In the genomic region with DNA sequence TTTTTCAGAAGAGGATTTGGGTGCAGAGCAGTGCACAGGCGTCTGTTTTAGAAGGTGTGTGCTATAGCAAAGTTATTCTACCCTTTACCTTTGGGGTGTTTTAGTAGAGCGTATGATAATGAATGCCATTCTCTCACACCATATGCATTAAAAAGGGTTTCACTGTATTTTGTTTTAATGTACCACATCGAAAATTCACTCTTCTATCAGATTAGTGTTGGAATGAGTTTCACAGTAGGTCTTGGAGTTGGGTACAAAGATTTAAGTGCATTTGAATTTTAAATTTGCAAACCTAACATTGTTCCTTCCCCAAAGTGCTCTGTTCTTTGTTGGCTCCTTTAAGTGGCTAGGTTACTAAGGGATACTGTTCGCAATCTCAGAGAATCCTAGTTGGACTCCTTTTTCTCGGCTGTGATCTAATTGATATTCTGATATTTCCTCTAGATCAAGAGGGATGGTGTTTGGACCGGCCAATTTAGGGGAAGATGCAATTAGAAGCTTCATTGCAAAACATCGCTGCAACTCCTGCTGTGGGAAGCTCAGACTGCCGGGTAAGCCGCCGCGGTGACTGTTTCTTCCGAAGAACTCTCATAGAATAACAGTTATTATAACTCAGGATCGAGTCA, we compare ENCODE assay signal across 8 mouse cellular contexts.
DNase-seq lines count a peak whose midpoint lies in the region; ATAC-seq lines count a peak whose summit lies in the region.

No protein-coding gene starts in this region.

- no peaks in the 10 kb centered on the region; the same call in 1 of the 2 replicates for H3K27me3 ChIP-seq in heart, embryonic 12.5 days (replicated peaks)
- peaks cover 12% of the 10 kb centered on the region for H3K27me3 ChIP-seq in embryonic facial prominence, embryonic 10.5 days (replicated peaks; ENCODE audit: low read depth, poor library complexity, severe bottlenecking)
- H3K27me3 ChIP-seq in intestine, embryonic 15.5 days (replicated peaks) = no peaks in the 10 kb centered on the region
- no peaks in the 10 kb centered on the region for H3K27me3 ChIP-seq in midbrain, embryonic 11.5 days (ENCODE audit: control insufficient read depth, insufficient read depth, low read length)

- peak overlapping the region; percentile 62 for H3K4me2 ChIP-seq in heart, embryonic 12.5 days
- H3K4me2 ChIP-seq in intestine, embryonic 15.5 days (replicated peaks) = peak overlapping the region; percentile 31
- peak overlapping the region; percentile 49 for H3K4me2 ChIP-seq in midbrain, embryonic 11.5 days

- no peaks in the 10 kb centered on the region for H3K9me3 ChIP-seq in heart, embryonic 12.5 days (replicated peaks)
- no peaks in the 10 kb centered on the region for H3K9me3 ChIP-seq in embryonic facial prominence, embryonic 10.5 days
- no peaks in the 10 kb centered on the region for H3K9me3 ChIP-seq in intestine, embryonic 15.5 days
- H3K9me3 ChIP-seq in midbrain, embryonic 11.5 days (ENCODE audit: control insufficient read depth, low read length) = no peaks in the 10 kb centered on the region

- intact Hi-C loops in heart, postnatal 25 days (cut with DNase I) = no loop called here

- ATAC-seq in heart, embryonic 12.5 days (ENCODE audit: insufficient number of reproducible peaks, low FRiP score) = no peak
- no peak for ATAC-seq in intestine, embryonic 15.5 days
- ATAC-seq in midbrain, embryonic 11.5 days (ENCODE audit: low FRiP score) = peak; percentile 85
- ATAC-seq in activated CD4-positive, CD25-positive, alpha-beta regulatory T cell, adult 4 months = no peak

- peak overlapping the region; percentile 37 for H3K4me3 ChIP-seq in heart, embryonic 12.5 days
- H3K4me3 ChIP-seq in embryonic facial prominence, embryonic 10.5 days = peak overlapping the region; percentile 46
- H3K4me3 ChIP-seq in intestine, embryonic 15.5 days (replicated peaks) = no peak overlapping the region
- peak overlapping the region; percentile 19 for H3K4me3 ChIP-seq in midbrain, embryonic 11.5 days (ENCODE audit: low read depth, low read length)

- 41% methylated on average over 13 of the region's 13 CpGs for WGBS in heart, embryonic 12.5 days
- WGBS in embryonic facial prominence, embryonic 10.5 days = 26% methylated on average over 13 of the region's 13 CpGs
- 49% methylated on average over 13 of the region's 13 CpGs for WGBS in intestine, embryonic 15.5 days
- 6% methylated on average over 13 of the region's 13 CpGs for WGBS in midbrain, embryonic 11.5 days

- no peak for DNase-seq in heart, postnatal 25 days (ENCODE audit: low spot score)
- peak; percentile 19 for DNase-seq in embryonic facial prominence, embryonic 10.5 days (ENCODE audit: low spot score)
- DNase-seq in midbrain, embryonic 11.5 days (ENCODE audit: low spot score, missing footprints) = peak; percentile 96
- DNase-seq in spleen, postnatal 4 days (ENCODE audit: low spot score in 2 of 2) = no peak
- no peak for DNase-seq in thymus, postnatal 4 days

- no peaks in the 10 kb centered on the region for H3K36me3 ChIP-seq in heart, embryonic 12.5 days
- H3K36me3 ChIP-seq in embryonic facial prominence, embryonic 10.5 days (replicated peaks) = no peaks in the 10 kb centered on the region
- H3K36me3 ChIP-seq in intestine, embryonic 15.5 days = no peaks in the 10 kb centered on the region
- H3K36me3 ChIP-seq in midbrain, embryonic 11.5 days (ENCODE audit: control insufficient read depth, insufficient read depth, low read length) = no peaks in the 10 kb centered on the region

- H3K27ac ChIP-seq in heart, embryonic 12.5 days (ENCODE audit: poor library complexity, severe bottlenecking) = no peak overlapping the region
- no peak overlapping the region; the same call in 1 of the 2 replicates for H3K27ac ChIP-seq in embryonic facial prominence, embryonic 10.5 days (replicated peaks)
- no peak overlapping the region for H3K27ac ChIP-seq in intestine, embryonic 15.5 days
- peak overlapping the region; percentile 76 for H3K27ac ChIP-seq in midbrain, embryonic 11.5 days (ENCODE audit: low read depth, low read length)

- H3K4me1 ChIP-seq in heart, embryonic 12.5 days (replicated peaks) = no peaks in the 10 kb centered on the region; the same call in 1 of the 2 replicates
- peaks cover 12% of the 10 kb centered on the region for H3K4me1 ChIP-seq in embryonic facial prominence, embryonic 10.5 days
- H3K4me1 ChIP-seq in intestine, embryonic 15.5 days (replicated peaks) = 0 out of 2 replicates have a peak, but pooled peaks cover 2% of the 10 kb centered on the region
- H3K4me1 ChIP-seq in midbrain, embryonic 11.5 days (ENCODE audit: control insufficient read depth, insufficient read depth, low read length) = peaks cover 9% of the 10 kb centered on the region

- peak overlapping the region; percentile 48; the same call in 1 of the 2 replicates for H3K9ac ChIP-seq in heart, embryonic 12.5 days
- no peak overlapping the region for H3K9ac ChIP-seq in intestine, embryonic 15.5 days
- H3K9ac ChIP-seq in midbrain, embryonic 11.5 days (ENCODE audit: low read length) = peak overlapping the region; percentile 39

Comparison
In these comparisons a context has a peak if more than half of its experiments do, and no peak if none do; other contexts are left out.
1. DNase-seq: peak in embryonic facial prominence, embryonic 10.5 days (single experiment) and midbrain, embryonic 11.5 days (single experiment); none in heart, postnatal 25 days (single experiment), spleen, postnatal 4 days (0 of 2) and thymus, postnatal 4 days (single experiment).
2. Peak in every context shown above with its lines, with median percentiles within 50 percentile points of each other: H3K4me2 ChIP-seq.